Mouse (Mus musculus): ENCODE results near the gene Cxcl12. TPM values are rescaled to one million over a fixed set of nuclear protein-coding genes. Genes with fewer than 3 reads are reported as not detected.

The Cxcl12 gene
- polyA plus RNA-seq, 1 experiment from 2014 or later: 180 TPM

DNA sequence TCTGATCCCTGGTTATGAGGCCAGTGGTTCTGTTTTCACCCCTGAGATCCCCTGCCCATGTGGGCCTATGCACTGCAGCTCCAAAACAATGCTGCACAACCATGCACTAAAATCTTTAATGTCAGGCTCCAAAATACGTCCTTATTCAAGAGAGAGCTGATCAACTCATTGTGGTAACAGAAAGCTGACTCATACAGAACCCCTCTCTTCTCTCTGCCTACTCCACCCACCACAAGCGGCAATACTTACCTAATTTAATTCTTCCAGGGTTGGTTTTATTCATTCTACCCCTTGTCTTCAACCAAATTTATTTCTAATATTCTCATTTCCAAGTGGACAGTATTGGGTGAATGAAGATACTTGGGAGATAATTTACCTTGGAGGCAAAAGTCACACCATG, 38.5 kb downstream of the Cxcl12 start:
- ATAC-seq (ENCODE audit: insufficient read depth, low FRiP score): no peak
- H3K27me3 ChIP-seq (ENCODE audit: control insufficient read depth, insufficient read depth, low read length): no peaks in the 10 kb centered on the region
- no peaks in the 10 kb centered on the region for H3K36me3 ChIP-seq (ENCODE audit: control insufficient read depth, insufficient read depth, low read length)
- H3K4me1 ChIP-seq (ENCODE audit: control insufficient read depth, insufficient read depth, low read length): peaks cover 5% of the 10 kb centered on the region; the same call in 1 of the 2 replicates
- no peaks in the 10 kb centered on the region for H3K9me3 ChIP-seq (replicated peaks; ENCODE audit: control insufficient read depth, low read length)
- H3K4me2 ChIP-seq (ENCODE audit: low read depth, low read length): no peak overlapping the region
- WGBS: 79% methylated on average over 2 of the region's 2 CpGs
- H3K4me3 ChIP-seq (replicated peaks; ENCODE audit: low read length): no peak overlapping the region
- H3K9ac ChIP-seq (ENCODE audit: low read length): no peak overlapping the region
- no peak overlapping the region for H3K27ac ChIP-seq (ENCODE audit: low read length)

DNA sequence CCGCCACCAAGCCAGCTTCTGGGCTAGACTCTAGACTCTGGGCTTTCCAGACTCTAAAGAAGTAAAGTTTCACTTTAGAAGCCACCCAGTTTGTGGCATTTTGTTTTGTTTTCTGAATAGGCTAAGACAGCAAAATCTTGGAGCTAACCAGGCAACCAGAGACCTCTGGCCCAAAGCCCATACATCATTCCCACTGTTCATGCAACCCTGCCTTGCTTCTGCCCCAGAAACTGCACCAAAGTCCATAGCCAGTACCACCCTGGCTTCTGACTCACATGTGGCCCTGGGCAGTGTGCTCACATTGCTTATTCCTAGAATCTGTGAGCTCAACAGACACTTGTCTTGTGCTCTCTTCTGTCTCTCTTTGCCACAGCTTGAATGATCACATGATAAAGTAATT, 39.0 kb downstream of the Cxcl12 start:
- no peaks in the 10 kb centered on the region for H3K36me3 ChIP-seq (ENCODE audit: control insufficient read depth, insufficient read depth, low read length)
- H3K4me2 ChIP-seq (ENCODE audit: low read depth, low read length): no peak overlapping the region
- H3K27me3 ChIP-seq (ENCODE audit: control insufficient read depth, insufficient read depth, low read length): no peaks in the 10 kb centered on the region
- WGBS: 94% methylated on average over 1 of the region's 1 CpGs
- no peak overlapping the region for H3K9ac ChIP-seq (ENCODE audit: low read length)
- no peak for ATAC-seq (ENCODE audit: insufficient read depth, low FRiP score)
- no peaks in the 10 kb centered on the region for H3K9me3 ChIP-seq (replicated peaks; ENCODE audit: control insufficient read depth, low read length)
- peaks cover 5% of the 10 kb centered on the region; the same call in 1 of the 2 replicates for H3K4me1 ChIP-seq (ENCODE audit: control insufficient read depth, insufficient read depth, low read length)
- no peak overlapping the region for H3K27ac ChIP-seq (ENCODE audit: low read length)
- no peak overlapping the region for H3K4me3 ChIP-seq (replicated peaks; ENCODE audit: low read length)

DNA sequence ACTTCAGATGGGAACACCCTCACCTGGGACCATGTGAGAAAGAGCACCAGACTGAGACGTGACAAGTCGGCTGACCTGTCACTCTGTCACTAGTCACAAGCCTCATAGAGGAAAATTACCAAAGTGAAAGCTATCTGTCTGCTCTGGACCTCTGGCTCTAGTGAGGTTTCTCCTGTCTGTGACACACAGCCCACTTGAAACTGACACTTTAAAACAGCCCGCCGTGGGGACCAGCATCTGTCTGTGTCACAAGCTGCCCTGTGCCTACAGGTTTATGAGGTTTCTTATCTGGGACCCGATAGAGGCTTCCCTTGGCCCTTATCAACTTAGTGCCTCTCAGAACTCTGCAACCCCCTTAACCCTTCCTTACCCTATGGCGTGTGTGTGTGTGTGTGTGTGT, 41.8 kb downstream of the Cxcl12 start:
- Histone ChIP-seq H3K4me1 (ENCODE audit: control insufficient read depth, insufficient read depth, low read length) (peaks cover 5% of the 10 kb centered on the region; the same call in 1 of the 2 replicates), H3K9me3 (replicated peaks; ENCODE audit: control insufficient read depth, low read length) (no peaks in the 10 kb centered on the region), H3K4me3 (replicated peaks; ENCODE audit: low read length) (no peak overlapping the region), H3K4me2 (ENCODE audit: low read depth, low read length) (no peak overlapping the region), H3K36me3 (ENCODE audit: control insufficient read depth, insufficient read depth, low read length) (no peaks in the 10 kb centered on the region), H3K27ac (ENCODE audit: low read length) (no peak overlapping the region), H3K9ac (ENCODE audit: low read length) (no peak overlapping the region), H3K27me3 (ENCODE audit: control insufficient read depth, insufficient read depth, low read length) (no peaks in the 10 kb centered on the region)
- ATAC-seq (ENCODE audit: insufficient read depth, low FRiP score): no peak
- WGBS: 29% methylated on average over 6 of the region's 6 CpGs

DNA sequence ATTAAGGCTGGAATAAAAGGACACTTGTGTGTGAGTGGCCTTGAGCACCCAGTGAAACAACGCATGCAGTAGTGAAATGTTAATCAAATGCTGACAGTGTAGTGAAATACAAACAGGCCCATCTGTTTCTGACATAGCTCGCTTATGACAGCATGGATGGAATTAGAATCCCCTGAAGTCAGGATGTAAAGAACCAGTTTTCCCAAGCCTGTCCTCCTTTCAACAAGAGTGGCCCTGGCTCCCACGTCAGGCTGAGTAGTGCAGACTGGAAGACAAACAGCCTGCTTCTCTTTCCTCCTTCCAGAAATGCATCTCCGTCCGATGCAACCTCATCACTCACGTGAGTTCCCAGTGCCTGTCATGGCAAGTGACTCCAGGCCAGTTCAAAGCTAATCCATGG, 42.2 kb downstream of the Cxcl12 start:
- no peaks in the 10 kb centered on the region for H3K27me3 ChIP-seq (ENCODE audit: control insufficient read depth, insufficient read depth, low read length)
- no peaks in the 10 kb centered on the region for H3K36me3 ChIP-seq (ENCODE audit: control insufficient read depth, insufficient read depth, low read length)
- H3K9me3 ChIP-seq (replicated peaks; ENCODE audit: control insufficient read depth, low read length): no peaks in the 10 kb centered on the region
- ATAC-seq (ENCODE audit: insufficient read depth, low FRiP score): no peak
- H3K9ac ChIP-seq (ENCODE audit: low read length): no peak overlapping the region
- H3K4me2 ChIP-seq (ENCODE audit: low read depth, low read length): no peak overlapping the region
- H3K27ac ChIP-seq (ENCODE audit: low read length): no peak overlapping the region
- H3K4me1 ChIP-seq (ENCODE audit: control insufficient read depth, insufficient read depth, low read length): peaks cover 5% of the 10 kb centered on the region; the same call in 1 of the 2 replicates
- WGBS: 39% methylated on average over 6 of the region's 6 CpGs
- H3K4me3 ChIP-seq (replicated peaks; ENCODE audit: low read length): no peak overlapping the region

DNA sequence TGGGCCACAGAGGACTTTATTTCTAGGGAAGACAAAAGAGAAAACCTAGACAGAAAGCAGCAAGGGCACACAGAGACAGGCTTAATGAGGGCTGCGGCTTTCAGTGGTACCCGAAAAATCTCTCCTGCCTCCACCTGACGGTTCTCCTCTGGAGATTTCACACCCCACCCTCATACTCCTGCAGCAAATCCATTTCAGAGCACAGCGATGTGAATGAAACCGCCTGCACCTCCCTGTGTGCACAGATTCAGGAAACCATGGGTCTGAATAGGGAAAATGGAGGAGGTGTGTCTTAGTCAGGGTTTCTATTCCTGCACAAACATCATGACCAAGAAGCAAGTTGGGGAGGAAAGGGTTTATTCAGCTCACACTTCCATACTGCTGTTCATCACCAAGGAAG, 46.2 kb downstream of the Cxcl12 start:
- WGBS: 84% methylated on average over 5 of the region's 5 CpGs
- no peak overlapping the region for H3K4me3 ChIP-seq (replicated peaks; ENCODE audit: low read length)
- peaks cover 5% of the 10 kb centered on the region; the same call in 1 of the 2 replicates for H3K4me1 ChIP-seq (ENCODE audit: control insufficient read depth, insufficient read depth, low read length)
- no peak overlapping the region for H3K4me2 ChIP-seq (ENCODE audit: low read depth, low read length)
- H3K36me3 ChIP-seq (ENCODE audit: control insufficient read depth, insufficient read depth, low read length): no peaks in the 10 kb centered on the region
- ATAC-seq (ENCODE audit: insufficient read depth, low FRiP score): no peak
- no peaks in the 10 kb centered on the region for H3K9me3 ChIP-seq (replicated peaks; ENCODE audit: control insufficient read depth, low read length)
- no peaks in the 10 kb centered on the region for H3K27me3 ChIP-seq (ENCODE audit: control insufficient read depth, insufficient read depth, low read length)
- no peak overlapping the region for H3K9ac ChIP-seq (ENCODE audit: low read length)
- H3K27ac ChIP-seq (ENCODE audit: low read length): no peak overlapping the region

DNA sequence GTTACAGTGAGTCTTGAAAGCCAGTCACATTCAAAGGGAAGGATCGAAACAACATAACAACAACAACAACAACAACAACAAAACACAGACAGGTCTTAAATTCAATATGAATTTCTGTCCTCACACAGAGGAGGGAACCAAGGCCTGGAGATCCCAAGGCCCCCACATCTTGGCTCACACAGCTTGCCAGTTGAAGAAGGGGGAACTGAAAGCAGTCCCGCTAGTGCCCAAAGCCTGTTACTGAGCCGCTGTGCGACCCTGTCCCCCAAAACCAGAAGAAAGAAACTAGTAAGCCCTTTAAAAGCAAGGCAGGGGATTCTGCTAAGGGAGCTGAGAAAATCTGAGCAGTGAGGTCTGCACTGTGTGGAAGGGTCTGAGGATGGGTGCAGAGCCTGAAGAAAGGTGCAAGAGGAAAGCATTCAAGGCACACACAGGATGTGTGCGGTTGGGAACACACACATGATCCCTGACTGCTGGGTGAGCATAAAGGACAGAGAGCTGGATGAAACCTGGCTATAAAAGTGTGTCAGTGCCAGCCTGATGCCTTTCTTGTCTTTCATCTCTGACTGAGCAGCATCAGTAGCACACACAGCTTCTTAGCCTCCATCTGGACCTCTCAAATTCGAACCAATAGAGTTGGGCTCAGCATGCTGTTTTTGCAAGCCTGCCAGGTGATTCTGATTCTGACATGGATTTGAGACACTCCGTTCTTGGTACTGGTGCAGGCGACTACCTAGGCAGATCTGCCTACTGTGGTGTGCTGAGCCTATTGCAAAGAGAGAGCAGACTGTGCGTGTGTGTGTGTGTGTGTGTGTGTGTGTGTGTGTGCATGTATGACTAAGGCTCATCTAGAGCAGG, 50.3 kb downstream of the Cxcl12 start:
- ATAC-seq (ENCODE audit: insufficient read depth, low FRiP score): no peak
- H3K4me2 ChIP-seq (ENCODE audit: low read depth, low read length): no peak overlapping the region
- no peak overlapping the region for H3K9ac ChIP-seq (ENCODE audit: low read length)
- no peaks in the 10 kb centered on the region for H3K27me3 ChIP-seq (ENCODE audit: control insufficient read depth, insufficient read depth, low read length)
- H3K4me1 ChIP-seq (ENCODE audit: control insufficient read depth, insufficient read depth, low read length): no peaks in the 10 kb centered on the region
- no peak overlapping the region for H3K4me3 ChIP-seq (replicated peaks; ENCODE audit: low read length)
- no peaks in the 10 kb centered on the region for H3K9me3 ChIP-seq (replicated peaks; ENCODE audit: control insufficient read depth, low read length)
- H3K27ac ChIP-seq (ENCODE audit: low read length): no peak overlapping the region
- no peaks in the 10 kb centered on the region for H3K36me3 ChIP-seq (ENCODE audit: control insufficient read depth, insufficient read depth, low read length)
- 82% methylated on average over 9 of the region's 9 CpGs for WGBS

DNA sequence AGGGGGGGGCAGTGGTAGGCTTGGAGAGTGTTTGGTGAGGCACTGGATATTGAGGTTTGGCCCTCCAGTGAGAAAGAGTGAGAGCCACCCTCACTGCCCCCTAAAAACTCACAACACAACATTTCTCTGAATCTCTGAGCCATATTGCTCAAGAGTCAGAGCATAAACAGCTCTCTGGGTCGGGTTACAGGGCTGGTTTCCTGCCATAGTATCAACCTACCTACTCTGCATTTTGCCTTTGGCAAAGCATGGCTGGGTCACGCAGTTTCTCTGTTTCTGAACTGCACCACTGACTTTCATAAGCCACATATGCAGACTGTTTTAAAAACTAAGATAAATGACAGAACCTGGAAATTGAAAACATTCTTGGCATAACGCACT, 51.0 kb downstream of the Cxcl12 start:
- H3K4me3 ChIP-seq (replicated peaks; ENCODE audit: low read length): no peak overlapping the region
- no peak overlapping the region for H3K9ac ChIP-seq (ENCODE audit: low read length)
- no peak overlapping the region for H3K4me2 ChIP-seq (ENCODE audit: low read depth, low read length)
- ATAC-seq (ENCODE audit: insufficient read depth, low FRiP score): no peak
- 48% methylated on average over 3 of the region's 3 CpGs for WGBS
- H3K27me3 ChIP-seq (ENCODE audit: control insufficient read depth, insufficient read depth, low read length): no peaks in the 10 kb centered on the region
- no peak overlapping the region for H3K27ac ChIP-seq (ENCODE audit: low read length)
- H3K36me3 ChIP-seq (ENCODE audit: control insufficient read depth, insufficient read depth, low read length): no peaks in the 10 kb centered on the region
- no peaks in the 10 kb centered on the region for H3K9me3 ChIP-seq (replicated peaks; ENCODE audit: control insufficient read depth, low read length)
- H3K4me1 ChIP-seq (ENCODE audit: control insufficient read depth, insufficient read depth, low read length): no peaks in the 10 kb centered on the region

DNA sequence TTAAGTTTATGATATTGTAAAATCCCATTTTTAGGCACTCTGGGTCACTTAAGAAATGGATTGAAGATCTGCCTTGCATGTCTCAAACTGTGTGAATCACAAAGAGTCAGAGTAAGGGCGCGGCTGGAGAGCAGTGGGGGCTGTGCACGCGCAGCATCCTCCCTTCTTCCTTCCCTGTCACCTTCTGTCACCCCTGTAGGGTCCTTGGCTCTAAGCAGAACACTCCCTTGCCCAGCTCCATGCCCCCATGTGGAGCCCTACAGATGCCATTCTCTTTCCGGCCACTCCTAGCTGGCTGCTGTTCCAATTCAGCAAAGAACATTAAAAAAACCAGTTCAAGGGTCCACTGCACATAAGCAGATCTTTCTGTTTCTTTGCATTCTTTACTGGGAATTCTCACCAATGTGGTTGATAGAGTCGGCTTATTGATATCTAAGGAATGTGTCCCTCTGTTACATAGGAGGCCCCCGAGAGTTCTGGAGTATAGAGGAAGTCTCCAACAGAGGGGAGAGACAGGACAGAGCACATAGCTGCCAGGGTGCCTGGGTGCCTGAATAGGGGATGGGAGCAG, 51.7 kb downstream of the Cxcl12 start:
- Histone ChIP-seq H3K4me3 (replicated peaks; ENCODE audit: low read length) (no peak overlapping the region), H3K9ac (ENCODE audit: low read length) (no peak overlapping the region), H3K27ac (ENCODE audit: low read length) (no peak overlapping the region), H3K4me1 (ENCODE audit: control insufficient read depth, insufficient read depth, low read length) (no peaks in the 10 kb centered on the region), H3K9me3 (replicated peaks; ENCODE audit: control insufficient read depth, low read length) (no peaks in the 10 kb centered on the region), H3K27me3 (ENCODE audit: control insufficient read depth, insufficient read depth, low read length) (no peaks in the 10 kb centered on the region), H3K36me3 (ENCODE audit: control insufficient read depth, insufficient read depth, low read length) (no peaks in the 10 kb centered on the region), H3K4me2 (ENCODE audit: low read depth, low read length) (no peak overlapping the region)
- ATAC-seq (ENCODE audit: insufficient read depth, low FRiP score): no peak
- 72% methylated on average over 7 of the region's 7 CpGs for WGBS

DNA sequence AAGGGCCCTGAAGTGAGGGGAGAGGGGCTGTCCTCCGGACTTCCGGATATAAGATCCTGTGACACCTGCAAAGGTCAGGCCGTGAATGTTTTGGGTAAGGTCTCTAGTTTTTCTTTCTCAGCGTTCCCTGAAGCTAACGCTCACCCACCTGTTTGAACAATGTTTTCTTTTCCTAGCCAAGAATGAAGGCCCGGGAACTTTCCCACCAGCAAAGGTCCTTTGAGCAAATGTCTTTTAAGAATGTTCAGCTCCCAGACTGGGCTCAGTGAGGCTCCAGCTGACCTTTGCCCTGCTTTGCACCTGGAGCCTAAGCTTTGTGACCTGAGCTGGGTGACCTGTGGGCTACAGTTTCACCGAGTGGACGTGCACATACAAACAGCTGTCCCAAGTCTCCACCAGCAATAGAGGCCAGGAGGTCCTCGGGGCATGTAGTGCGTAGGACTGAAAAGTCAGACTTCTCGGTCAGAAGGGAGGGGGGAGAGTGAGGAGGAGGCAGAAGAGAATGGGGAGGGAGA, 52.6 kb downstream of the Cxcl12 start:
- no peak for ATAC-seq (ENCODE audit: insufficient read depth, low FRiP score)
- 63% methylated on average over 11 of the region's 11 CpGs for WGBS
- no peaks in the 10 kb centered on the region for H3K27me3 ChIP-seq (ENCODE audit: control insufficient read depth, insufficient read depth, low read length)
- H3K9me3 ChIP-seq (replicated peaks; ENCODE audit: control insufficient read depth, low read length): no peaks in the 10 kb centered on the region
- H3K9ac ChIP-seq (ENCODE audit: low read length): no peak overlapping the region
- no peak overlapping the region for H3K4me3 ChIP-seq (replicated peaks; ENCODE audit: low read length)
- H3K27ac ChIP-seq (ENCODE audit: low read length): no peak overlapping the region
- H3K4me1 ChIP-seq (ENCODE audit: control insufficient read depth, insufficient read depth, low read length): no peaks in the 10 kb centered on the region
- no peak overlapping the region for H3K4me2 ChIP-seq (ENCODE audit: low read depth, low read length)
- H3K36me3 ChIP-seq (ENCODE audit: control insufficient read depth, insufficient read depth, low read length): no peaks in the 10 kb centered on the region
